Mouse (Mus musculus): ENCODE measurements around the gene Eif2b3. TPM values are rescaled to one million over a fixed set of nuclear protein-coding genes. Genes with fewer than 3 reads are reported as not detected.

Eif2b3 gene
- polyA plus RNA-seq, 1 experiment from 2014 or later: 48.9 TPM

DNA sequence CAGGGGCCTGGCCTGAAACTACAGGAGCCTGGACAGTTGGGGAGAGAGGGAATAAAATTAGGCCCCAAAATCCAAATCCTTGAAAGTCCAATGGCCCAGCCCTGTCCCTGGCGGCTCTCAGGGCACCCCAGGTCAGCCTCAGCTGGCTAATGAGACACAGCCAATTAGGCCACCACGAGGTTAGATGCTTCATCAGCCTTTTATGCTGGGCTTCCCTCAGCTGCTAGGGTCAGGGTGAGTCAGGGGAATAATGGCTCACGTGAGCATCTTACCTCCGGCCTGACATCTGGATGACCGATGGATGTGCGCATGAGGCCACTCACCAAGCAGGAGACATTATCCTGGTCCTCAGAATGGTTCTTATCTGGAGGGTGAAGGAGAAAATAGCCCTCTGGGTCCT, 111.6 kb downstream of the Eif2b3 start:
- no peak overlapping the region for H3K27ac ChIP-seq (ENCODE audit: low read length)
- H3K9me3 ChIP-seq (replicated peaks; ENCODE audit: control insufficient read depth, low read length, poor library complexity, severe bottlenecking): no peaks in the 10 kb centered on the region
- H3K27me3 ChIP-seq (ENCODE audit: control insufficient read depth, insufficient read depth, low read depth, low read length): no peaks in the 10 kb centered on the region
- H3K9ac ChIP-seq (ENCODE audit: low read depth, low read length): no peak overlapping the region
- H3K4me2 ChIP-seq (ENCODE audit: low read length): no peak overlapping the region
- no peak overlapping the region for H3K4me3 ChIP-seq (ENCODE audit: low read depth, low read length)
- WGBS: 51% methylated on average over 6 of the region's 6 CpGs
- H3K36me3 ChIP-seq (ENCODE audit: control insufficient read depth, insufficient read depth, low read length): peaks cover 11% of the 10 kb centered on the region
- no peak for ATAC-seq
- peaks cover 19% of the 10 kb centered on the region; the same call in 1 of the 2 replicates for H3K4me1 ChIP-seq (ENCODE audit: control insufficient read depth, insufficient read depth, low read length)

DNA sequence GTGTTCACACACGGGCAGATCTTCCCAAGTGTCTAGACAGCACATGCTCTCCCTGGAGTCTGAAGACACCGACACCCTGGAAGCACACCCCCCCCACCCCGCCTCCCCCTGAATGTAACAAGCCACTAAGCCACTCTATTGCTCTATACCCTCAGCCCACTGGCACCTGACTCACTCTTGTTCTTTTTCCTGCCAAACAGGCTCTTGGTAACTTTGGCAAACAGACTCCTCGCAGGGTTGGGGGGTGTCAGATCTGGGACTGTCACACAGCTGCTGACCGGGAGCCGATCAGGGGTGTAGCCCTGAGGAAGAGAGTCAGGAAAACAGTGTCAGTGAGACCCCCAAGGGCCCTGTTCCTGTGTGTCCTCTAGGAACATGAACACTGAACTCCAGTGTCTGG, 112.0 kb downstream of the Eif2b3 start:
- Histone ChIP-seq H3K9ac (ENCODE audit: low read depth, low read length) (no peak overlapping the region), H3K36me3 (ENCODE audit: control insufficient read depth, insufficient read depth, low read length) (peaks cover 11% of the 10 kb centered on the region), H3K9me3 (replicated peaks; ENCODE audit: control insufficient read depth, low read length, poor library complexity, severe bottlenecking) (no peaks in the 10 kb centered on the region), H3K4me3 (ENCODE audit: low read depth, low read length) (no peak overlapping the region), H3K4me2 (ENCODE audit: low read length) (no peak overlapping the region), H3K4me1 (ENCODE audit: control insufficient read depth, insufficient read depth, low read length) (peaks cover 18% of the 10 kb centered on the region; the same call in 1 of the 2 replicates), H3K27me3 (ENCODE audit: control insufficient read depth, insufficient read depth, low read depth, low read length) (no peaks in the 10 kb centered on the region), H3K27ac (ENCODE audit: low read length) (no peak overlapping the region)
- WGBS: 52% methylated on average over 6 of the region's 6 CpGs
- no peak for ATAC-seq

DNA sequence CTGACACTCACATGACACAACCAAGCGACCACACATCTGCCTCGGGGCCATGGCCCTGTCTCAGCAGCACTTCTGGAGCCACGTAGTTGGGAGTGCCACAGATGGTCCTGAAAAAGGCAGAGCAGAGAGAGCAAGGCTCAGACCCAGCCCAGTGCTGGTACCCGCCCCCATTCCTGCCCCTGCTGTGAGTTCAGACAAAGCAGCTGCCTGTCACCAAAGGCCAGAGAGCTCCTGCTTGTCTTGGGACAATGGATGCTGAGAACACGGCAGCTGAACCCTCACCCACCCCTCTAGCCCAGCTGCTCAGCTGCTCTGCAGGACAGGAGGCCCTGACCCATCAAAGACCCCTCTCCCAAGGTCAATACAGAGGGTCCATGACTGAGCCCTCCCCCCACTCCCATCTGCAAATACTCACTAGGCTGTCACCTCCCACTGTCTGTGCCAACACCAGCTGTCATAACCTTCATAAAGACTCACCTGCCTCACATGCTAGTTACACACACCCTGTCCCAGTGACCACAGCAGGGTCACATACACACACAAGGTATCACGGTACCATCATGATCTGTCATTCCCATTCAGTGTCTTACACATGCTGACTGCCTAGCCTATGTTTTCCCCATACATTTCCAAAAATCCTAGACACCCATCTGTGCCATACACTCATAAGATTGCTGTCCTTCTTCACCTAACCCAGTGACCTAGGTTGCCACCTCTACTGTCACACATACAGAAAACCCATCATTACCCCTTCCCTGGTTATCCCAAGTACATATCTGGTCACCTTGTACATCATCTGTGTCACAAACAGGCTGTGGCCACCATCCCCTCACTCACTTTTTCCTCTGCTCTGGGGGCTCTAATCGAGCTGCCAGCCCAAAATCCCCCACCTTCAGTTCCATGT, 112.9 kb downstream of the Eif2b3 start:
- H3K9me3 ChIP-seq (replicated peaks; ENCODE audit: control insufficient read depth, low read length, poor library complexity, severe bottlenecking): no peaks in the 10 kb centered on the region
- peak overlapping the region; percentile 73 for H3K4me2 ChIP-seq (ENCODE audit: low read length)
- H3K9ac ChIP-seq (ENCODE audit: low read depth, low read length): peak overlapping the region; percentile 94
- ATAC-seq: no peak
- H3K27me3 ChIP-seq (ENCODE audit: control insufficient read depth, insufficient read depth, low read depth, low read length): no peaks in the 10 kb centered on the region
- no peak overlapping the region for H3K27ac ChIP-seq (ENCODE audit: low read length)
- 4% methylated on average over 7 of the region's 7 CpGs for WGBS
- H3K4me3 ChIP-seq (ENCODE audit: low read depth, low read length): peak overlapping the region; percentile 88
- peaks cover 11% of the 10 kb centered on the region for H3K36me3 ChIP-seq (ENCODE audit: control insufficient read depth, insufficient read depth, low read length)
- H3K4me1 ChIP-seq (ENCODE audit: control insufficient read depth, insufficient read depth, low read length): peaks cover 18% of the 10 kb centered on the region; the same call in 1 of the 2 replicates

DNA sequence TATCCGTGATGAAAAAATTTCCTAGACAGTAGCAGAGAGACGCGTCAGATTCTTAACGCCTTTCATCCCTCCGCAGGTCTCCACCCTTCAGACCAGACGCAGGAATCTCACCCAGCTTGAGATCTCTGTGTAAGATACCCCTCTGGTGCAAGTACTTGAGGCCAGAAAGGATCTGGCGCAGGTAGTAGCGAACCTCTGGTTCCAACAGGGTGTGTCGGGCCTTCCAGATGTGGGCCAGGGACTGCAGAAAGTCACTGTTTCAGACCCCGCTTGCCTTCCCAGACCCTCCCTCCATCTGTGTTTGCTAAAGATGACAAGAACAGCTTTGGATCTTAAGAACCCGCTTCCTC, 113.6 kb downstream of the Eif2b3 start:
- H3K27me3 ChIP-seq (ENCODE audit: control insufficient read depth, insufficient read depth, low read depth, low read length): no peaks in the 10 kb centered on the region
- peak overlapping the region; percentile 88 for H3K4me3 ChIP-seq (ENCODE audit: low read depth, low read length)
- no peaks in the 10 kb centered on the region for H3K9me3 ChIP-seq (replicated peaks; ENCODE audit: control insufficient read depth, low read length, poor library complexity, severe bottlenecking)
- peak overlapping the region; percentile 73 for H3K4me2 ChIP-seq (ENCODE audit: low read length)
- H3K36me3 ChIP-seq (ENCODE audit: control insufficient read depth, insufficient read depth, low read length): peaks cover 11% of the 10 kb centered on the region
- peak overlapping the region; percentile 94 for H3K9ac ChIP-seq (ENCODE audit: low read depth, low read length)
- ATAC-seq: no peak
- H3K27ac ChIP-seq (ENCODE audit: low read length): peak overlapping the region; percentile 82
- 6% methylated on average over 11 of the region's 11 CpGs for WGBS
- H3K4me1 ChIP-seq (ENCODE audit: control insufficient read depth, insufficient read depth, low read length): peaks cover 18% of the 10 kb centered on the region; the same call in 1 of the 2 replicates

DNA sequence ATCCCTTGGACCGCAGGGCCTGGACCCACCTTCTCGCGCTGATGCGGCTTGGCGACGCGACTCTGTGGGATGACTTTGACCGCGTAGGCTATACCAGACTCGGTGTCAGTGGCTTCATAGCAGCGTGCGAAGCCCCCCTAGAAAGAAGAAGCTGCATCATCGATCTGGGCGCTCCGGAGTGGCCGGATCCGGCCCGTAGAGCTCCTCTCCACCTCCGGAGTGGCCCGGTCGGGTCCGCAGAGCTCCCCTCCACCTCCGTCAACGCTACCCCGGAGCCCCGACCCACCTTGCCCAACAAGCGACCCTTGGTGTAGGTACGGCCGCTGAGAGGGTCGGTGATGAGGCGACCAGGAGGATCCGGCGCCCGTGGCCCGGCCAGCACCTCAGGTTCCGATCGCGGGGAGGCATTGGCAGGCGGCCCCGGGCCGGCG, 114.2 kb downstream of the Eif2b3 start:
- WGBS: under 1% methylated on average over 42 of the region's 42 CpGs
- Histone ChIP-seq H3K36me3 (ENCODE audit: control insufficient read depth, insufficient read depth, low read length) (peaks cover 6% of the 10 kb centered on the region), H3K4me1 (ENCODE audit: control insufficient read depth, insufficient read depth, low read length) (peaks cover 18% of the 10 kb centered on the region; the same call in 1 of the 2 replicates), H3K4me2 (ENCODE audit: low read length) (peak overlapping the region; percentile 73), H3K27ac (ENCODE audit: low read length) (peak overlapping the region; percentile 82), H3K9me3 (replicated peaks; ENCODE audit: control insufficient read depth, low read length, poor library complexity, severe bottlenecking) (no peaks in the 10 kb centered on the region), H3K4me3 (ENCODE audit: low read depth, low read length) (peak overlapping the region; percentile 88), H3K9ac (ENCODE audit: low read depth, low read length) (peak overlapping the region; percentile 94), H3K27me3 (ENCODE audit: control insufficient read depth, insufficient read depth, low read depth, low read length) (no peaks in the 10 kb centered on the region)
- peak; percentile 57 for ATAC-seq

DNA sequence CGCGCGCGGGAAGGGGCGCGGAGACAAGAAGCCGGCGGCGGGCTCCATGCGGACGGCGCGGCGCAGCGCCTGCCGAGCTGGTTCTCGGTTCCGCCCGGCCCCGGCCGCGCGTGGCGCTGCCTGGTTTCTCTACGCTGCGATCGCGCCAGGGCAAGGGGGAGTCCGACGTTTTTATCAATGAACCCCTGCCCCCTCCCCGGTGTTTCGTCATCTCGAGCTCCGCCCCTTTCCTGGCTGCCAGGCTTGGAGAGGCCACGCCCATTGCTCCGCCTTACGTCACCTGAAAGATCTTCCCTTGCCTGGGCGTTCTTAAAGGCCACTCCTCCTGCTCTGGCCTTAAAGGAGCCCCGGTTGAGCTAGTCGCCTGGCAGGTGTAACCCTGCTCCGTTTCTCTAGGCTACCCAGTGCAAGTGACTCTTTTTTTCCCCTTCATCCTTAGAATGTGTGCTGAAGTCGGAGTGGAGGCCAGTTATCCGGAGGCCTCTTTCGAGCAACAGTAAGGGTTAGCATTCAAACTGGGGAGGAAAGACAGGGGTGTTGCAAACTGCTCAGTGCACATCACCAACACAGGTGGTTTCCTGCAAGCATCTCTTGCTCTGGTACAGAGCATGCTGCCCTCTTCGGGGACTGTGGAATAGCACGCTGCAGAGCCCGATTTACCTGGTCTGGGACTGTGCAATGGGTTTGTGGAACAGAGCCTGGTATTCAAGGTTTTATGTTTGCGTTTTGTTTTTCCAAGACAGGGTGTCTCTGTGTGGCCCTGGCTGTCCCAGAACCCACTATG, 114.8 kb downstream of the Eif2b3 start, which contains the start of gene Plk3:
TSS of gene Plk3 (minus strand) at position 147 of the 784 bp plus-strand sequence.
- H3K27ac ChIP-seq (ENCODE audit: low read length): peak within 1 kb of the TSS; percentile 82
- 2% methylated on average over 23 of the region's 48 CpGs for WGBS
- peak; percentile 94 for ATAC-seq

DNA sequence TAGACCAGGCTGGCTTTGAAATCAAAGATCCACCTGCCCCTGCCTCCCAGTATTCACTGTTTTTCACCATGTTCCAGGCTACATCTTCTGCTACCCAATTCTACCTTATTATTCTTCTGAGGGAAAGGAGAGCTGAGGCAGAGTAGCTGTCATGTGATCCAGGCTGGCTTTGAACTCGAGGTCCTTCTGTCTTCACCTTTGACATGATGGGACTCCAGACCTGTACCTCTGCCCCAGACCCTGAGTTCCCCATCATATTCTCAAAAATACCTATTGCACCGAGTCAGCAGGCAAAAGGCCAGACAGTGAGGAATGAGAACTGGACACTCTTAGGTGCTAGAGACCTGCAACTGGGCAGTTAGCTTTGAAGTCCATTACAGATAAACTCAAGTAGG, 115.4 kb downstream of the Eif2b3 start:
- Histone ChIP-seq H3K27me3 (ENCODE audit: control insufficient read depth, insufficient read depth, low read depth, low read length) (no peaks in the 10 kb centered on the region), H3K36me3 (ENCODE audit: control insufficient read depth, insufficient read depth, low read length) (no peaks in the 10 kb centered on the region), H3K4me1 (ENCODE audit: control insufficient read depth, insufficient read depth, low read length) (peaks cover 18% of the 10 kb centered on the region; the same call in 1 of the 2 replicates), H3K9ac (ENCODE audit: low read depth, low read length) (no peak overlapping the region; the same call in 1 of the 2 replicates), H3K4me3 (ENCODE audit: low read depth, low read length) (no peak overlapping the region), H3K9me3 (replicated peaks; ENCODE audit: control insufficient read depth, low read length, poor library complexity, severe bottlenecking) (no peaks in the 10 kb centered on the region), H3K27ac (ENCODE audit: low read length) (peak overlapping the region; percentile 82; the same call in 1 of the 2 replicates), H3K4me2 (ENCODE audit: low read length) (peak overlapping the region; percentile 73)
- 31% methylated on average over 2 of the region's 2 CpGs for WGBS
- no peak for ATAC-seq

More for the DNA sequence above, 114.8 kb downstream of the Eif2b3 start, which contains the start of gene Plk3:
- H3K9ac ChIP-seq (ENCODE audit: low read depth, low read length): peak within 1 kb of the TSS; percentile 94
- peaks cover 18% of the 10 kb centered on the region; the same call in 1 of the 2 replicates for H3K4me1 ChIP-seq (ENCODE audit: control insufficient read depth, insufficient read depth, low read length)
- no peaks in the 10 kb centered on the region for H3K27me3 ChIP-seq (ENCODE audit: control insufficient read depth, insufficient read depth, low read depth, low read length)
- H3K9me3 ChIP-seq (replicated peaks; ENCODE audit: control insufficient read depth, low read length, poor library complexity, severe bottlenecking): no peaks in the 10 kb centered on the region
- peaks cover under 1% of the 10 kb centered on the region; the same call in 1 of the 2 replicates for H3K36me3 ChIP-seq (ENCODE audit: control insufficient read depth, insufficient read depth, low read length)
- peak within 1 kb of the TSS; percentile 88 for H3K4me3 ChIP-seq (ENCODE audit: low read depth, low read length)
- H3K4me2 ChIP-seq (ENCODE audit: low read length): peak within 1 kb of the TSS; percentile 73

DNA sequence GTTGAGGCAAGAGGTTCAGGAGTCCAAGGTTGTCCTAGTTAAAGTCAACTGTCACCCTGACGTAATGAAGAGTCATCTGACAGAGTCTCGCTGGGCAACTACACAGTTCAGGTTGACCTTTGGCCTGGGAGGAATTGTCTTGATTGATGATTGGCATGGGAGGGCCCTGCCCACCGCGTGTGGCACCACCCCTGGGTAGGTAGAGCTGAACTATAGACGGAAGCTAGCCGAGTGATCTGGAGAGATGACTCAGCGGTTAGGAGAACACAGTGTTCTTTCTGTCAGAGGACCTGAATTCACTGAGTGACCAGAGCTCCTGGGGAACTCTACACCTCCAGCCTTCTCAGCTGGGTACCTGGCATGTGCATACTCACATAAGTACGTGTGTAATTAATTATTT, 116.8 kb downstream of the Eif2b3 start:
- Histone ChIP-seq H3K27ac (ENCODE audit: low read length) (no peak overlapping the region), H3K4me3 (ENCODE audit: low read depth, low read length) (no peak overlapping the region), H3K36me3 (ENCODE audit: control insufficient read depth, insufficient read depth, low read length) (no peaks in the 10 kb centered on the region), H3K9ac (ENCODE audit: low read depth, low read length) (no peak overlapping the region), H3K9me3 (replicated peaks; ENCODE audit: control insufficient read depth, low read length, poor library complexity, severe bottlenecking) (no peaks in the 10 kb centered on the region), H3K4me1 (ENCODE audit: control insufficient read depth, insufficient read depth, low read length) (peaks cover 18% of the 10 kb centered on the region; the same call in 1 of the 2 replicates), H3K27me3 (ENCODE audit: control insufficient read depth, insufficient read depth, low read depth, low read length) (no peaks in the 10 kb centered on the region), H3K4me2 (ENCODE audit: low read length) (no peak overlapping the region)
- ATAC-seq: no peak
- 28% methylated on average over 8 of the region's 8 CpGs for WGBS

All from midbrain, embryonic 16.5 days (tissue).